Mouse (Mus musculus): ENCODE measurements around the gene Szt2. TPM values are rescaled to one million over a fixed set of nuclear protein-coding genes. Genes with fewer than 3 reads are reported as not detected.

Szt2 gene
- total and polyA plus RNA-seq, 3 experiments, result 6.2 to 64.3 (median 28.3) TPM

GRCm38 (mm10) chr4:118416329-118416728 is 7.3 kb upstream of the Szt2 start:
- peaks cover 98% of the 10 kb centered on the region for H3K36me3 ChIP-seq (replicated peaks)
- TF ChIP-seq GATA2 (IDR thresholded peaks at IDR 0.05; ENCODE audit: borderline replicate concordance, low read depth, low read length), result no peak
- no peak for TF ChIP-seq TAL1 (conservative IDR thresholded peaks at IDR 0.05; ENCODE audit: low read depth, low read length)
- no peak for TF ChIP-seq POLR2AphosphoS5 (IDR thresholded peaks at IDR 0.05; ENCODE audit: insufficient replicate concordance, low read depth, low read length)
- TF ChIP-seq GATA1 (IDR thresholded peaks at IDR 0.05; ENCODE audit: borderline replicate concordance, low read length), result no peak
- TF ChIP-seq CTCF (IDR thresholded peaks at IDR 0.05; ENCODE audit: low read depth, low read length), result no peak
- H3K9me3 ChIP-seq (replicated peaks), result no peaks in the 10 kb centered on the region
- no peaks in the 10 kb centered on the region for H3K27me3 ChIP-seq (ENCODE audit: insufficient read depth, low read length)
- no peak for DNase-seq (ENCODE audit: low spot score)
- no peak overlapping the region for H3K4me3 ChIP-seq (ENCODE audit: low read depth, low read length)
- H3K4me1 ChIP-seq (ENCODE audit: insufficient read depth, low read depth, low read length), result peaks cover 16% of the 10 kb centered on the region; the same call in 1 of the 2 replicates
- ATAC-seq (ENCODE audit: extremely low read depth, insufficient number of reproducible peaks, low FRiP score, poor library complexity, severe bottlenecking), result no peak

- H3K4me3 ChIP-seq (ENCODE audit: low read depth, low read length), result no peak overlapping the region
- ATAC-seq (ENCODE audit: extremely low read depth, insufficient number of reproducible peaks, low FRiP score, poor library complexity, severe bottlenecking), result no peak
- H3K27me3 ChIP-seq (ENCODE audit: insufficient read depth, low read length), result no peaks in the 10 kb centered on the region
- H3K36me3 ChIP-seq (replicated peaks), result peaks cover 98% of the 10 kb centered on the region
- TF ChIP-seq CTCF (IDR thresholded peaks at IDR 0.05; ENCODE audit: low read depth, low read length) (no peak), POLR2AphosphoS5 (IDR thresholded peaks at IDR 0.05; ENCODE audit: insufficient replicate concordance, low read depth, low read length) (no peak), TAL1 (conservative IDR thresholded peaks at IDR 0.05; ENCODE audit: low read depth, low read length) (no peak), GATA2 (IDR thresholded peaks at IDR 0.05; ENCODE audit: borderline replicate concordance, low read depth, low read length) (no peak), GATA1 (IDR thresholded peaks at IDR 0.05; ENCODE audit: borderline replicate concordance, low read length) (no peak)
- DNase-seq (ENCODE audit: low spot score), result no peak
- peaks cover 18% of the 10 kb centered on the region for H3K4me1 ChIP-seq (ENCODE audit: insufficient read depth, low read depth, low read length)
- no peaks in the 10 kb centered on the region for H3K9me3 ChIP-seq (replicated peaks)
Observed at GRCm38 (mm10) chr4:118415779-118416178, 6.7 kb upstream of the Szt2 start.

- H3K4me3 ChIP-seq (ENCODE audit: low read depth, low read length), result no peak overlapping the region
- H3K4me1 ChIP-seq (ENCODE audit: insufficient read depth, low read depth, low read length), result peaks cover 30% of the 10 kb centered on the region
- DNase-seq (ENCODE audit: low spot score) (no peak), ATAC-seq (ENCODE audit: extremely low read depth, insufficient number of reproducible peaks, low FRiP score, poor library complexity, severe bottlenecking) (no peak)
- TF ChIP-seq TAL1 (conservative IDR thresholded peaks at IDR 0.05; ENCODE audit: low read depth, low read length) (no peak), GATA2 (IDR thresholded peaks at IDR 0.05; ENCODE audit: borderline replicate concordance, low read depth, low read length) (no peak), GATA1 (IDR thresholded peaks at IDR 0.05; ENCODE audit: borderline replicate concordance, low read length) (no peak), POLR2AphosphoS5 (IDR thresholded peaks at IDR 0.05; ENCODE audit: insufficient replicate concordance, low read depth, low read length) (no peak), CTCF (IDR thresholded peaks at IDR 0.05; ENCODE audit: low read depth, low read length) (no peak)
- no peaks in the 10 kb centered on the region for H3K27me3 ChIP-seq (ENCODE audit: insufficient read depth, low read length)
- H3K36me3 ChIP-seq (replicated peaks), result peaks cover 84% of the 10 kb centered on the region
- H3K9me3 ChIP-seq (replicated peaks), result no peaks in the 10 kb centered on the region
Observed at GRCm38 (mm10) chr4:118413553-118413952, 4.5 kb upstream of the Szt2 start.

GRCm38 (mm10) chr4:118410871-118411270 is 1.8 kb upstream of the Szt2 start:
- Histone ChIP-seq H3K27me3 (ENCODE audit: insufficient read depth, low read length) (no peaks in the 10 kb centered on the region), H3K36me3 (replicated peaks) (peaks cover 72% of the 10 kb centered on the region), H3K4me3 (ENCODE audit: low read depth, low read length) (no peak overlapping the region; the same call in 1 of the 2 replicates), H3K4me1 (ENCODE audit: insufficient read depth, low read depth, low read length) (peaks cover 43% of the 10 kb centered on the region), H3K9me3 (replicated peaks) (no peaks in the 10 kb centered on the region)
- ATAC-seq (ENCODE audit: extremely low read depth, insufficient number of reproducible peaks, low FRiP score, poor library complexity, severe bottlenecking), result no peak
- DNase-seq (ENCODE audit: low spot score), result no peak
- TF ChIP-seq CTCF (IDR thresholded peaks at IDR 0.05; ENCODE audit: low read depth, low read length) (no peak), GATA1 (IDR thresholded peaks at IDR 0.05; ENCODE audit: borderline replicate concordance, low read length) (no peak), TAL1 (conservative IDR thresholded peaks at IDR 0.05; ENCODE audit: low read depth, low read length) (no peak), GATA2 (IDR thresholded peaks at IDR 0.05; ENCODE audit: borderline replicate concordance, low read depth, low read length) (no peak), POLR2AphosphoS5 (IDR thresholded peaks at IDR 0.05; ENCODE audit: insufficient replicate concordance, low read depth, low read length) (no peak)

GRCm38 (mm10) chr4:118402701-118403100 is 6.4 kb downstream of the Szt2 start:
- no peaks in the 10 kb centered on the region for H3K27me3 ChIP-seq (ENCODE audit: insufficient read depth, low read length)
- no peaks in the 10 kb centered on the region for H3K9me3 ChIP-seq (replicated peaks)
- TF ChIP-seq POLR2AphosphoS5 (IDR thresholded peaks at IDR 0.05; ENCODE audit: insufficient replicate concordance, low read depth, low read length), result no peak
- TF ChIP-seq GATA2 (IDR thresholded peaks at IDR 0.05; ENCODE audit: borderline replicate concordance, low read depth, low read length), result no peak
- no peak for TF ChIP-seq TAL1 (conservative IDR thresholded peaks at IDR 0.05; ENCODE audit: low read depth, low read length)
- no peak for TF ChIP-seq GATA1 (IDR thresholded peaks at IDR 0.05; ENCODE audit: borderline replicate concordance, low read length)
- no peak for TF ChIP-seq CTCF (IDR thresholded peaks at IDR 0.05; ENCODE audit: low read depth, low read length)
- ATAC-seq (ENCODE audit: extremely low read depth, insufficient number of reproducible peaks, low FRiP score, poor library complexity, severe bottlenecking) (no peak), DNase-seq (ENCODE audit: low spot score) (no peak)
- H3K4me1 ChIP-seq (ENCODE audit: insufficient read depth, low read depth, low read length), result peaks cover 23% of the 10 kb centered on the region
- no peak overlapping the region for H3K4me3 ChIP-seq (ENCODE audit: low read depth, low read length)
- peaks cover 83% of the 10 kb centered on the region for H3K36me3 ChIP-seq (replicated peaks)

- Histone ChIP-seq H3K9me3 (replicated peaks) (no peaks in the 10 kb centered on the region), H3K4me3 (ENCODE audit: low read depth, low read length) (no peak overlapping the region), H3K36me3 (replicated peaks) (peaks cover 84% of the 10 kb centered on the region), H3K4me1 (ENCODE audit: insufficient read depth, low read depth, low read length) (peaks cover 15% of the 10 kb centered on the region), H3K27me3 (ENCODE audit: insufficient read depth, low read length) (no peaks in the 10 kb centered on the region)
- ATAC-seq (ENCODE audit: extremely low read depth, insufficient number of reproducible peaks, low FRiP score, poor library complexity, severe bottlenecking), result no peak
- DNase-seq (ENCODE audit: low spot score), result no peak
- TF ChIP-seq CTCF (IDR thresholded peaks at IDR 0.05; ENCODE audit: low read depth, low read length), result no peak
Observed at GRCm38 (mm10) chr4:118401918-118402317, 7.2 kb downstream of the Szt2 start.

- Histone ChIP-seq H3K9me3 (replicated peaks) (no peaks in the 10 kb centered on the region), H3K4me1 (ENCODE audit: insufficient read depth, low read depth, low read length) (peaks cover 12% of the 10 kb centered on the region), H3K27me3 (ENCODE audit: insufficient read depth, low read length) (no peaks in the 10 kb centered on the region), H3K36me3 (replicated peaks) (peaks cover 87% of the 10 kb centered on the region), H3K4me3 (ENCODE audit: low read depth, low read length) (no peak overlapping the region)
- DNase-seq (ENCODE audit: low spot score) (no peak), ATAC-seq (ENCODE audit: extremely low read depth, insufficient number of reproducible peaks, low FRiP score, poor library complexity, severe bottlenecking) (no peak)
- TF ChIP-seq CTCF (IDR thresholded peaks at IDR 0.05; ENCODE audit: low read depth, low read length), result no peak
- TF ChIP-seq GATA2 (IDR thresholded peaks at IDR 0.05; ENCODE audit: borderline replicate concordance, low read depth, low read length), result no peak
- TF ChIP-seq POLR2AphosphoS5 (IDR thresholded peaks at IDR 0.05; ENCODE audit: insufficient replicate concordance, low read depth, low read length), result no peak
- no peak for TF ChIP-seq TAL1 (conservative IDR thresholded peaks at IDR 0.05; ENCODE audit: low read depth, low read length)
- TF ChIP-seq GATA1 (IDR thresholded peaks at IDR 0.05; ENCODE audit: borderline replicate concordance, low read length), result no peak
Observed at GRCm38 (mm10) chr4:118401421-118401820, 7.7 kb downstream of the Szt2 start.

Measured in G1E (cell line).